Mouse (Mus musculus): ENCODE data around the gene Cnppd1.

DNA sequence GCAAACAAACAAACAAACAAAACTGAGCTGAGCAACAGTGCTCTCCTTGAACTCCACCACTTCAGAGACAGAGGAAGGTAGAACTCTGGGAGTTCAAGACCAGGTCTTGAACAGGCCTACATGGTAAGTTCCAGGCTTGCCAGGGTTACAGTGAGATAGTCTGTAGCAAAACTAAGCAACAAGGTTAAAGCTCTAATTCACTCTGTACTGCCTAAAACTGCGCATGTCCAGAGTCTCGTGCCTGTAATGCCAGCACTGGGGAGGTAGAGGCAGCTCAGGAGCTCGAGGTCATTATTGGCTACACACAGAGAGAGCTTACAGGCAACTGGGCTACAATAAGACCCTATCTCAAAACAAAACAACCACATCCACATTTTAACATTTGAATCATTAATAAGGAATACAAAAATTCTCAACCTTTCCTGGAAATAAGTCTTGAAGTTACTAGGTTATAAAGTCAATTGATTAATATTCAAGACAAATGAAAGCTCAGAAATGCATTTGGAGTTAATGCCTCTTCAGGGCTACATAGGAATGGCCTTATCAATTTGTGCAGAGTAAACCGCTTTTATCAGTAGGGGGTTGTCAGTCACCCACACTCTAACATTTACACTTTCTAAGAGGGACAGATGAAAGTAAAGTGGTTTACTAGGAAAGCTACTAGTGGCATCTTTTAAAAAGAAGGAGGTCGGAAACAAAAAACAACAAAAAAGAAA is 17.2 kb upstream of the Cnppd1 start:
- no peak for TF ChIP-seq POLR2A (IDR thresholded peaks at IDR 0.05; ENCODE audit: control insufficient read depth, low read depth, low read length)
- TF ChIP-seq CTCF (IDR thresholded peaks at IDR 0.05; ENCODE audit: control insufficient read depth, insufficient read depth, insufficient replicate concordance, low read depth, low read length), result no peak
